ENCODE assay signal across 1 mouse cellular context in the genomic region with DNA sequence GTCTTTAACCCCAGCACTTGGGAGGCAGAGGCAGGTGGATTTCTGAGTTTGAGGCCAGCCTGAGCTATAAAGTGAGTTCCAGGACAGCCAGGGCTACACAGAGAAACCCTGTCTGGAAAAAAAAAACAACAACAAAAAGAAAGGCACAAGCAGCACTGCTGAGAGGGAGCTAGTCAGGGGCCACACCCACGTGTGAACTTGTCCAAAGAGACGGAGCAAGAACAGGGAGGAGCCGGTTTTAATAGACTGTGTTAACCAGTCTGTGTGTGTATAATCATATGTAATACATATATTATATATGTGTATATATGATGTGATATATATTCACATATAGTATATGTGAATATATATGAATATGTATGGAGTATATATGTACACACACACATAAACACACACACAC.
TF ChIP-seq lines count a peak whose summit lies in the region.

No protein-coding gene starts in this region.

TF ChIP-seq in MEL, 35 proteins besides CTCF, POLR2A, EP300 and RAD21 (continued from another document):
- no peak for TF ChIP-seq GABPA (IDR thresholded peaks at IDR 0.05; ENCODE audit: low read depth, low read length)
